Mouse (Mus musculus) CD8-positive naive resting alpha-beta T cell, adult 2 months (primary cell): ENCODE results near the gene Lrp2bp.

Experiments
- DNase-seq, 2 experiments: peaks; one replicate each; pipeline ENCODE4 v3.0.0; 2022; ENCODE audit warnings: low read depth in 2 of 2, low spot score in 2 of 2

Gene Lrp2bp

GRCm38 (mm10) chr8:45999138-45999783 is at the start of gene Lrp2bp:
Gene Lrp2bp, plus strand, starts transcription at chr8:45999303.
- no peak for DNase-seq

- no peak for DNase-seq
Measured at GRCm38 (mm10) chr8:45950622-45951021, 48.5 kb upstream of the Lrp2bp start.

- DNase-seq: no peak
Measured at GRCm38 (mm10) chr8:45970894-45971293, 28.2 kb upstream of the Lrp2bp start.

- DNase-seq: no peak
Measured at GRCm38 (mm10) chr8:45973988-45974505, 25.1 kb upstream of the Lrp2bp start.

GRCm38 (mm10) chr8:45975126-45975836 is 23.8 kb upstream of the Lrp2bp start, which contains the start of the genes 1700029J07Rik and Ufsp2:
Gene 1700029J07Rik, minus strand, starts transcription at chr8:45975252.
Gene Ufsp2, plus strand, starts transcription at chr8:45975528.
- peak; percentile 94 to 97 for DNase-seq

GRCm38 (mm10) chr8:45975837-45976468 is 23.1 kb upstream of the Lrp2bp start:
- no peak for DNase-seq

GRCm38 (mm10) chr8:45986665-45987064 is 12.4 kb upstream of the Lrp2bp start:
- no peak for DNase-seq

GRCm38 (mm10) chr8:45988189-45988588 is 10.9 kb upstream of the Lrp2bp start:
- DNase-seq: no peak

GRCm38 (mm10) chr8:45990631-45991310 is 8.3 kb upstream of the Lrp2bp start:
- DNase-seq: no peak

- peak in 1 of 2 experiments; percentile 37 for DNase-seq
Measured at GRCm38 (mm10) chr8:45994111-45994510, 5.0 kb upstream of the Lrp2bp start.

- no peak for DNase-seq
Measured at GRCm38 (mm10) chr8:45995576-45995975, 3.5 kb upstream of the Lrp2bp start.

GRCm38 (mm10) chr8:45998228-45998627 is 875 bp upstream of the Lrp2bp start:
- no peak for DNase-seq

GRCm38 (mm10) chr8:45999784-46000705 is 942 bp downstream of the Lrp2bp start:
- DNase-seq: peak; percentile 93 to 95

- no peak for DNase-seq
Measured at GRCm38 (mm10) chr8:46005596-46005995, 6.5 kb downstream of the Lrp2bp start, which contains the start of gene Ankrd37. Gene Ankrd37, minus strand, starts transcription at chr8:46005707.

- DNase-seq: no peak
Measured at GRCm38 (mm10) chr8:46007050-46007672, 8.1 kb downstream of the Lrp2bp start.

GRCm38 (mm10) chr8:46010306-46010705 is 11.2 kb downstream of the Lrp2bp start:
- no peak for DNase-seq

GRCm38 (mm10) chr8:46010746-46011680 is 11.9 kb downstream of the Lrp2bp start:
- no peak for DNase-seq

- no peak for DNase-seq
Measured at GRCm38 (mm10) chr8:46022203-46022602, 23.1 kb downstream of the Lrp2bp start.

GRCm38 (mm10) chr8:46022758-46023157 is 23.7 kb downstream of the Lrp2bp start:
- no peak for DNase-seq
